Mouse (Mus musculus) frontal cortex, adult (tissue): ENCODE measurements around the gene Gm4305.
"Not testable (repeated sequence)": the region's sequence is repeated elsewhere in the genome, so short reads cannot be mapped to it uniquely, and the experiment has no call there.

Experiments used
- ATAC-seq: cut with Nextera tagmentation; 2 replicates; pipeline ENCODE4 v1.9.2; 2017; ENCODE audit warnings: mild to moderate bottlenecking, moderate library complexity, mixed read lengths; ENCODE audit not compliant: low TSS enrichment

The Gm4305 gene

GRCm38 (mm10) chr10:100350793-100351192 lies at the start of gene Gm4305:
Gm4305 (plus strand) TSS chr10:100351093.
- ATAC-seq: not testable (repeated sequence)

DNA sequence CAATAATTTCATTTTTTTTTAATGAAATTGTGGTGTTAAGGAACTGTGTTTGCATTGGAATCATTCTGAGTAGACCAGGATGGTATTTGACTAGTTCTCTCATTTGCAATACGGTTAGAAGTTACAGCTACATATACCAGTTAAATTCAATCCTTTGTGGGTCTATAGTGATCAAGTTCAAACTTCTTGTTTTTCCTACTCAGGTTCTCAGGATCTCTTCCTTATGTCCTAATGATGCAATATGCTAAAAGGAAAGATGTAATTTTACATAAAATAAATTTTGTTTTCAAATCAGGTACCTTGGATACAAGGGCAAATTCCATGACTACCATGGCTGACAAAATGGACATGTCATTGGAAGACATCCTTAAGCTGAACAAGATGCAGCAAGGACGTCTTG lies 15.5 kb upstream of the Gm4305 start, which contains the start of gene Gm4301:
TSS of gene Gm4301 (plus strand) at position 301 of the 400 bp plus-strand sequence.
- not testable (repeated sequence) for ATAC-seq

GRCm38 (mm10) chr10:100340536-100340935 lies 10.4 kb upstream of the Gm4305 start, which contains the start of gene Gm4302:
Gm4302 (plus strand) TSS chr10:100340836.
- ATAC-seq: not testable (repeated sequence)

GRCm38 (mm10) chr10:100345672-100346071 lies 5.2 kb upstream of the Gm4305 start, which contains the start of gene Gm4303:
Gm4303 (plus strand) TSS chr10:100345972.
- not testable (repeated sequence) for ATAC-seq

- not testable (repeated sequence) for ATAC-seq
These were observed 5.9 kb downstream of the Gm4305 start for GRCm38 (mm10) chr10:100356841-100357240.

DNA sequence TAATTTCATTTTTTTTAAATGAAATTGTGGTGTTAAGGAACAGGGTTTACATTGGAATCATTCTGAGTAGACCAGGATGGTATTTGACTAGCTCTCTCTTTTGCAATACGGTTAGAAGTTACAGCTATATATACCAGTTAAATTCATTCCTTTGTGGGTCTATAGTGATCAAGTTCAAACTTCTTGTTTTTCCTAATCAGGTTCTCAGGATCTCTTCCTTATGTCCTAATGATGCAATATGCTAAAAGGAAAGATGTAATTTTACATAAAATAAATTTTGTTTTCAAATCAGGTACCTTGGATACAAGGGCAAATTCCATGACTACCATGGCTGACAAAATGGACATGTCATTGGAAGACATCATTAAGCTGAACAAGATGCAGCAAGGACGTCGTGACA lies 10.1 kb downstream of the Gm4305 start, which contains the start of gene Gm4307:
TSS of gene Gm4307 (plus strand) at position 301 of the 400 bp plus-strand sequence.
- ATAC-seq: not testable (repeated sequence)

DNA sequence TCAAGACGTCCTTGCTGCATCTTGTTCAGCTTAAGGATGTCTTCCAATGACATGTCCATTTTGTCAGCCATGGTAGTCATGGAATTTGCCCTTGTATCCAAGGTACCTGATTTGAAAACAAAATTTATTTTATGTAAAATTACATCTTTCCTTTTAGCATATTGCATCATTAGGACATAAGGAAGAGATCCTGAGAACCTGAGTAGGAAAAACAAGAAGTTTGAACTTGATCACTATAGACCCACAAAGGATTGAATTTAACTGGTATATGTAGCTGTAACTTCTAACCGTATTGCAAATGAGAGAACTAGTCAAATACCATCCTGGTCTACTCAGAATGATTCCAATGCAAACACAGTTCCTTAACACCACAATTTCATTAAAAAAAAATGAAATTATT lies 31.6 kb downstream of the Gm4305 start, which contains the start of gene Gm4312:
TSS of gene Gm4312 (minus strand) at position 101 of the 400 bp plus-strand sequence.
- ATAC-seq: not testable (repeated sequence)
